Mouse (Mus musculus): ENCODE data around the gene Ddr2. TPM values are rescaled to one million over a fixed set of nuclear protein-coding genes. Genes with fewer than 3 reads are reported as not detected.

The Ddr2 gene
- polyA plus RNA-seq, 1 experiment from 2014 or later = 10.6 TPM

DNA sequence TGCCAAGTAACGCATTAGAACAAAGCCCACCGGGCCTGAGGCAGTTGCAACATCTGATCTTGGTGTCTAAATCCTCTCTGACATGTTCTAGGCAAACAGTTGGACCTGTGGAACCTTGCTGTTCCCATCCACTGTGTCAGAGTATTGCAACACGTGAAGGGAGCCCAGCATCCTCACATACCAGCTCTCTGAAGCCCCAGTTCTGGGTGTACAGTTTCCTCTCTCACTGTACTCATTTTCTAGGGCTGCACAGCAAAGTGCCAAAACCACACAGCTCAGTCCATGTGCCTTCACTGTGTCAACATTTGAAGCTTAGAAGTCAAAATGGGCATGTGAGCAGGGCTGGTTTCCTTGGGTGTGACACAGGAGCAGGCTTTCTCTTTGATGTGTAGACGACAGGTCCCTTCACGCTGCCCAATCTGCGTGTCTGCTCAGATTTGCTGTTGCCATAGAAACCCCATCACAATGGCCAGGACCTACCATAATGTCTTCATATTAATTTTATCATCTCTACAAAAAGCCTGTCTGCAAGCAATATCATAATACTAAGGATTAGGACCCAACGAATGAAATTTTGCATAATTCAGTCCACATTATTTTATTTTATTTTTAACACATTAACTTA lies 178.3 kb downstream of the Ddr2 start:
- Histone ChIP-seq H3K36me3 (ENCODE audit: control insufficient read depth, insufficient read depth) (no peaks in the 10 kb centered on the region), H3K9me3 (replicated peaks; ENCODE audit: control insufficient read depth, low read length) (no peaks in the 10 kb centered on the region), H3K9ac (ENCODE audit: low read length) (no peak overlapping the region), H3K27me3 (ENCODE audit: control insufficient read depth, insufficient read depth, low read length) (no peaks in the 10 kb centered on the region), H3K4me3 (ENCODE audit: low read length) (no peak overlapping the region), H3K4me2 (ENCODE audit: low read depth, low read length) (no peak overlapping the region), H3K4me1 (ENCODE audit: control insufficient read depth, insufficient read depth, low read length) (peaks cover 6% of the 10 kb centered on the region; the same call in 1 of the 2 replicates), H3K27ac (ENCODE audit: low read length) (no peak overlapping the region)
- 67% methylated on average over 7 of the region's 7 CpGs for WGBS
- ATAC-seq (replicated peaks; ENCODE audit: extremely low read depth, insufficient read depth, low FRiP score) = no peak

DNA sequence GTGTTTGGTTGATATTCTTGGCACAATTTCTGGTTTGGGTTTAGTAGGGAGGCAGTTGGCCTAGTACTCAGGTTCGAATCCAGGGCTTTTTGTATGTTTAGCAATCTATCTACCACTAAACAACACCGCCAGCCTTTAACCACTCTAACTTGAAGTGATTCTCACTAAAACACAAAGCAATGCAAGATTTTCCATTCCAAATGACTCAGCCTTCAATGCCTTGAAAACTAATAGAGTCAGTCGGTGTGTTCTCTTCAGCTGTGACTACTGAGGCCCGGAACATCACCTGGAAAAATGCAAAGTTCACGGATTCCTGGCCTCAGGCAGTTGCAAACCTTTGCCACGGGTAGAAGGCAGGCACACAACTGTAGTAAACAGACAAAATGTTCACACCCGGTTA lies 178.9 kb downstream of the Ddr2 start:
- no peaks in the 10 kb centered on the region for H3K27me3 ChIP-seq (ENCODE audit: control insufficient read depth, insufficient read depth, low read length)
- H3K9me3 ChIP-seq (replicated peaks; ENCODE audit: control insufficient read depth, low read length) = no peaks in the 10 kb centered on the region
- ATAC-seq (replicated peaks; ENCODE audit: extremely low read depth, insufficient read depth, low FRiP score) = no peak
- H3K27ac ChIP-seq (ENCODE audit: low read length) = no peak overlapping the region
- H3K4me1 ChIP-seq (ENCODE audit: control insufficient read depth, insufficient read depth, low read length) = peaks cover 6% of the 10 kb centered on the region; the same call in 1 of the 2 replicates
- WGBS = 74% methylated on average over 7 of the region's 7 CpGs
- H3K4me2 ChIP-seq (ENCODE audit: low read depth, low read length) = no peak overlapping the region
- H3K36me3 ChIP-seq (ENCODE audit: control insufficient read depth, insufficient read depth) = no peaks in the 10 kb centered on the region
- no peak overlapping the region for H3K4me3 ChIP-seq (ENCODE audit: low read length)
- no peak overlapping the region for H3K9ac ChIP-seq (ENCODE audit: low read length)

DNA sequence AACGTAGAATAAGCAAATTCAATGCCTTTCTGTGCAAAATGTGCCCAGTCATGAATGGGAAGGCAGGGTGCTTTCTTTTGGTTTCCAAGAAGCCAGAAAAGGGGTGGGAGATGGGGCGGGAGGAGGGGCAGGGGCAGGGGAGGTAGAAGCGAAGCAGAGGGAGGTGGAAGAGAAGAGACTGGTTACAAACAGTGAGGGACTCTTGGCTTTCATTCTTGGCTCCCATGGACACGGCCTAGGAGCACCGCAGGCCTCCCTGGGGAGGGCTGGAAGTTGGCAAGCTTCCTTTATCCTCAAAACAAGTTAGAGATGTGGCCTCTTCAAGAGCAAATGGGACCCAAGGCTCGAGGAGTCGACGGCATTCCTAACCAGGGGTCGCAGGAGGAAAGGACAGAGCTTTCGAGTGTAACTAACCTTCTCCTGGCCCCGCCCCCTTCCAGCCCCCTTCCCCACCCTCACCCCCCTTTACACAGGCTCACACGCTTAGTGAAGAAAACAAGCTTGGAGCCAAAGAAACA lies 182.0 kb downstream of the Ddr2 start, which contains the start of gene Ccdc190:
Ccdc190 (plus strand) TSS at position 195 of the 518 bp plus-strand sequence.
- Histone ChIP-seq H3K4me3 (ENCODE audit: low read length) (no peak within 1 kb of the TSS), H3K27me3 (ENCODE audit: control insufficient read depth, insufficient read depth, low read length) (no peaks in the 10 kb centered on the region), H3K9me3 (replicated peaks; ENCODE audit: control insufficient read depth, low read length) (no peaks in the 10 kb centered on the region), H3K9ac (ENCODE audit: low read length) (no peak within 1 kb of the TSS), H3K36me3 (ENCODE audit: control insufficient read depth, insufficient read depth) (no peaks in the 10 kb centered on the region), H3K27ac (ENCODE audit: low read length) (no peak within 1 kb of the TSS), H3K4me2 (ENCODE audit: low read depth, low read length) (peak within 1 kb of the TSS; percentile 1), H3K4me1 (ENCODE audit: control insufficient read depth, insufficient read depth, low read length) (peaks cover 2% of the 10 kb centered on the region; the same call in 1 of the 2 replicates)
- ATAC-seq (replicated peaks; ENCODE audit: extremely low read depth, insufficient read depth, low FRiP score) = no peak
- WGBS = 19% methylated on average over 12 of the region's 12 CpGs

DNA sequence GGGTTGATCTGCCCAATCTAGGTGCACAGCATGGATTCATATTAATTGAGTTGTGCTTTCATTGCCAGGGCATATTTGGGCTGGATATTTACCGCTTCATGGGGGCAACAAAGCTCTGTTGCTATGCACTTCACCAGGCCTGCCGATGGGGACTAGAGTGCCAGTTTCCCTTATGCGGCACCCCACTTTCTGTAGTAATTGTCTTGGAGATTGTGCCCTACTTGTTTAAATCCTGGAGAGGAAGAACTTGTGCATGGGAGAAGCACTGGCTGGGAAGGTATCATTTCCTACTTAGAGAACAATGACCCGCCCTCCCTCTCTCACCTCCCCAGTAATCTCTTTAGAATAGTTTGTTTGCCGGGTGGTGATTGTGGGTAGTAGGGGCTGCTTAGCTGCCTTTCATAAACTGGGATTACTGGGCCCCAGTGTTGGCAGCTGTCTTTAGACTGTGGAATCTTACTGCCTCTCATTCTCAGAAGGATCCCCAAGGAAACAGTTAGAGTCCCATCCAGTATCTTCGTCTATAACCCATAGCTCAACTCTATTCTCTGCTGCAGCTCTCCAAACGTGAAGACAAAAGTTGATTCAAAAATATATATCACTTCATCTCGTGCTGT lies 182.7 kb downstream of the Ddr2 start:
- H3K4me1 ChIP-seq (ENCODE audit: control insufficient read depth, insufficient read depth, low read length) = peaks cover 2% of the 10 kb centered on the region; the same call in 1 of the 2 replicates
- H3K27me3 ChIP-seq (ENCODE audit: control insufficient read depth, insufficient read depth, low read length) = no peaks in the 10 kb centered on the region
- no peak overlapping the region for H3K4me2 ChIP-seq (ENCODE audit: low read depth, low read length)
- H3K27ac ChIP-seq (ENCODE audit: low read length) = no peak overlapping the region
- no peak overlapping the region for H3K9ac ChIP-seq (ENCODE audit: low read length)
- H3K36me3 ChIP-seq (ENCODE audit: control insufficient read depth, insufficient read depth) = no peaks in the 10 kb centered on the region
- 65% methylated on average over 8 of the region's 8 CpGs for WGBS
- no peak overlapping the region for H3K4me3 ChIP-seq (ENCODE audit: low read length)
- ATAC-seq (replicated peaks; ENCODE audit: extremely low read depth, insufficient read depth, low FRiP score) = no peak
- no peaks in the 10 kb centered on the region for H3K9me3 ChIP-seq (replicated peaks; ENCODE audit: control insufficient read depth, low read length)

DNA sequence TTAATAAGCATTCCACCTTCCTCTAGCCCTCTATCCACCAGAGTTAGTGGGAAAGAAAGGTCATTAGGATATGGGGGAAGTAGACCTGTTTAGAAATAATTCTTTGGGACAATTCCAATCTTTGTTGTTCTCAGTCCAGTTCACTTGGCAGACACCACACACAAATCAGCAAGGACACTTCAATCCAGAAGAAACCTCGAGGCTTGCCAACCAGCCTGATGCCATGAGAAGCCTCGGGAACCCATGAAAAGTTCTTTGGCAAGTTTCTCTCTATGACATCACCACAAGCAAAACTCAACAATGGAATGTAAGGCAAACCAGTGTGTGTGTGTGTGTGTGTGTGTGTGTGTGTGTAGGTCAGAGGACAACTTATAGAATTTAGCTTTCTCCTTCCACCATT lies 186.0 kb downstream of the Ddr2 start:
- Histone ChIP-seq H3K4me3 (ENCODE audit: low read length) (no peak overlapping the region), H3K27me3 (ENCODE audit: control insufficient read depth, insufficient read depth, low read length) (no peaks in the 10 kb centered on the region), H3K9me3 (replicated peaks; ENCODE audit: control insufficient read depth, low read length) (no peaks in the 10 kb centered on the region), H3K36me3 (ENCODE audit: control insufficient read depth, insufficient read depth) (no peaks in the 10 kb centered on the region), H3K4me2 (ENCODE audit: low read depth, low read length) (no peak overlapping the region), H3K27ac (ENCODE audit: low read length) (no peak overlapping the region), H3K4me1 (ENCODE audit: control insufficient read depth, insufficient read depth, low read length) (peaks cover 2% of the 10 kb centered on the region; the same call in 1 of the 2 replicates), H3K9ac (ENCODE audit: low read length) (no peak overlapping the region)
- WGBS = 43% methylated on average over 2 of the region's 2 CpGs
- ATAC-seq (replicated peaks; ENCODE audit: extremely low read depth, insufficient read depth, low FRiP score) = no peak

Other genes with a start within 250 kb of the Ddr2 start
- 0.13 TPM in 1 of 2 replicates, not detected in the other for gene Ccdc190, start 182.1 kb downstream of the Ddr2 start, polyA plus RNA-seq (2015; fragmentation: Nextera tagmentation; extraction: Ambion mirVana)
- gene Hsd17b7, start 141.5 kb downstream of the Ddr2 start, polyA plus RNA-seq (2015; fragmentation: Nextera tagmentation; extraction: Ambion mirVana) = 17.3 and 17.7 TPM in 2 replicates
- gene Uap1, start 64.2 kb upstream of the Ddr2 start, polyA plus RNA-seq (2015; fragmentation: Nextera tagmentation; extraction: Ambion mirVana) = 42.4 and 48.8 TPM in 2 replicates
- 4.6 and 5.0 TPM in 2 replicates for gene Uhmk1, start 104.6 kb upstream of the Ddr2 start, polyA plus RNA-seq (2015; fragmentation: Nextera tagmentation; extraction: Ambion mirVana)
- not detected in 2 replicates for gene Sh2d1b2, start 122.0 kb upstream of the Ddr2 start, polyA plus RNA-seq (2015; fragmentation: Nextera tagmentation; extraction: Ambion mirVana)
- 0.26 and 0.39 TPM in 2 replicates for gene Sh2d1b1, start 166.6 kb upstream of the Ddr2 start, polyA plus RNA-seq (2015; fragmentation: Nextera tagmentation; extraction: Ambion mirVana)
- gene Gm7694, start 195.6 kb upstream of the Ddr2 start, polyA plus RNA-seq (2015; fragmentation: Nextera tagmentation; extraction: Ambion mirVana) = 4.0 and 4.6 TPM in 2 replicates
- 1.3 and 1.7 TPM in 2 replicates for gene Spata46, start 198.0 kb upstream of the Ddr2 start, polyA plus RNA-seq (2015; fragmentation: Nextera tagmentation; extraction: Ambion mirVana)